Mouse (Mus musculus) layer of hippocampus, adult 8-10 months (tissue): ENCODE measurements around the gene Man1b1. TPM values are rescaled to one million over a fixed set of nuclear protein-coding genes. Genes with fewer than 3 reads are reported as not detected.
A peak's percentile ranks its signal among the peaks of the same experiment; 100 is the strongest.

Experiments
- DNase-seq, 2 experiments: peaks; one replicate each; pipeline ENCODE4 v3.0.0; 2022; ENCODE audit warnings: low spot score in 2 of 2
- total RNA-seq, 4 experiments: library from RNA; stranded (reverse); gene quantifications; 2 replicates each; pipeline ENCODE4 v1.2.4; 2022

The Man1b1 gene
- total RNA-seq, 4 experiments from 2014 or later = 53.7 to 68.2 (median 59.6) TPM

GRCm38 (mm10) chr2:25359848-25360247, 27.7 kb downstream of the Man1b1 start:
- DNase-seq = no peak

DNA sequence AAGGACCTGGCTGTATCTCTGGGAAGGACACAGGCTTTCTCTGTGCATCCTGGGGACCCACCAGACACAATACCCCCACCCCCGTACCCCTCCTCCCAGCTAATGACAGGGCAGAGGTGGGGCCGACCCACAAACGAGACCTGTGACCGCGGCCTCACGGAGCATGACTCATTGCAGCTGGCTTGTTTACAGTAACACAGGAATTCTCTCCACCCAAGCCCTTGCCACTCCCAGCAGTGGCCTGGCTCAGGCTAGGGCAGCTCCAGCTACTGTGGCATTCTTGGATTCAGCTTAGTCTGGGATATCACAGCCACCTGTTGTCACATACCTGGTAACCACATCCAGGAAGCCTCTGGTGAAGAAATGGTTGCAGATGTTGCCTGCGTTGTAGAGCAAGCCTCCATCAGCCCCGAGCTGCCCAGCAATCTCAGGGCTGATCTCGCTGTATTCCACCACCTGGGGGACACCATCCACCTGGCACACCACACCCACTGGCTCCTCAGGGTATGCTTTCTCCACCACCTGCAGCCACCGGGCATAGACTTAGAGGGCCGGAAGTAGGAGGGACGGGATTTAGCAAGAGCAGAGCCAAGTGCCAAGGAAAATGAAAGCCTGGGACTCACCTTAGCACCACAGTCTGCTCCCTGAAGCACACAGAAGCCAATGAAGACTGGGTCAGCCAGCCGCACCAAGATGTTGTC, 31.5 kb downstream of the Man1b1 start:
- no peak for DNase-seq

DNA sequence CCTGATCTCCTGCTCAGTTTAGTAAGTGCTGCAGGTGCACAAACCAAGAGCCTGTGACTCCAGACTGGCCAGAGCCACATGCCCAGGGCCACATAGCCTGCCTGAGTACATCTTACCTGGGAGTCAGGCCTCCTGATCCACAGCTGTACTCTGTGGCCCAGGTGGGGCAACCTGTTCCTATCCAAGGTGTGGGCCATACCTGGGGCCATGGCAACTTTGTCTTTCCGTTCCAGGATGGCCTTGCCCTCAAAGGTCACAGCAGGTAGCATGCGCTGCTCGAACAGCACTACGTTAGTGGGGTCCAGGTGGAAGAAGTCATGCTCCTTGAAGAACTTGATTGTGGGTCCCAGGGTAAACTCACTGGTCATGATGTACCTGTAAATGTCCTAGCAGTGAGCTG, 32.2 kb downstream of the Man1b1 start:
- DNase-seq = no peak

- no peak for DNase-seq
Measured at GRCm38 (mm10) chr2:25364761-25365090, 32.6 kb downstream of the Man1b1 start.

DNA sequence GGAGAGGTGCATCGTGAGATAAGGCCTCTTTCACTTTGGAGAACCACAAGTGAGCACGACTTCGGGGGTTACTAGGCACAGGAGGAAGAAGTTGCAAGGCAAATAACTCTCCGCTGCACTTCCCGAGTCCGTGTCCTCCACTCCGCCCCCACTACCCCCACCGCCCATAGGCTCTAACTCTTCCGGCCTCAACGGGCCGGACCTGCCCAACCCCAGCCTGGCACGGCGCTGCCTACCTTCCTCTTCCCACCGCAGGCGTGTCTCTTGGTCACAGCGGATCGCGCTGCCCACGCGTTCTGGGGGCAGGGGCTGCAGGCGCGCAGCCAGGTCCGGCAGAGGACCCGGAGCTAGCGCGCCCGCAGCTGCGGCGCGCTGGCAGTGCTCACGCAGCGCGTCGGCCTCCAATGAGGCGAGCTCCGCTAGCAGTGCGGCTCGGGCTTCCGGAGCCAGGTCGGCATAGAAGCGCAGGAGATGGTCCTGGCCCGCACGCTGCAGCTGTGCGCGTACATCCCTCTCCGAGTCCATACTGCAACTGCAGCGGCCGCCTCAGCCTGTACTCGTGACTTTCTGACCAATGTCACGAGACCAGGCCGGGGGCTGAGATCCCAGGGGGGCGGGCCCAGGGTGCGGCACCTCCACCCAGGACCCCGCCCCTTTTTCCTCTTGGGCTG, 33.1 kb downstream of the Man1b1 start, which contains the start of gene Uap1l1:
TSS of gene Uap1l1 (minus strand) at position 592 of the 671 bp plus-strand sequence.
- peak in 1 of 2 experiments; percentile 36 for DNase-seq

GRCm38 (mm10) chr2:25369996-25370395, 37.9 kb downstream of the Man1b1 start:
- DNase-seq = no peak

- DNase-seq = peak; percentile 84 to 86
Measured at GRCm38 (mm10) chr2:25371764-25372643, 39.9 kb downstream of the Man1b1 start, which contains the start of gene Sapcd2. Gene Sapcd2 (plus strand): TSS chr2:25372321.

GRCm38 (mm10) chr2:25372644-25373391, 40.7 kb downstream of the Man1b1 start:
- no peak for DNase-seq

DNA sequence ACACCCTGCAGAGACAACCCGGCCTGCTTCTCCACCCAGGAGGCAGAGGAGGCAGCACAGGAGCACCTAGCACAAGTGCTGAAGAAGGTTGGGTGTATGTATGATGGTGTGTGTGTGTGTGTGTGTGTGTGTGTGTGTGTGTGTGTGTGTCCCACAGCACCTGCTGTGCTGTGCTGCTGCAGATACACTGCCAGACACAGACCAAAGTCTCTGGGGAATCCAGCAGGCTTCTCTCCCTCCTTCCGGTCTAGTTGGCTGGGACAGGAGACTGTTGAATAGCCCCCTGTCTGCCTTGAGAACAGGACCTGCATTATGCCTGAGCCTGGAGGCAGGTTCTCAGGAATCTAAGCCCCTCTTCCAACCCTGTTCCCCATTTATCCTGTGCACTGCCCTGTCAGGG, 41.3 kb downstream of the Man1b1 start:
- no peak for DNase-seq

- peak in 1 of 2 experiments; percentile 72 for DNase-seq
Measured at GRCm38 (mm10) chr2:25376589-25376988, 44.5 kb downstream of the Man1b1 start.

DNA sequence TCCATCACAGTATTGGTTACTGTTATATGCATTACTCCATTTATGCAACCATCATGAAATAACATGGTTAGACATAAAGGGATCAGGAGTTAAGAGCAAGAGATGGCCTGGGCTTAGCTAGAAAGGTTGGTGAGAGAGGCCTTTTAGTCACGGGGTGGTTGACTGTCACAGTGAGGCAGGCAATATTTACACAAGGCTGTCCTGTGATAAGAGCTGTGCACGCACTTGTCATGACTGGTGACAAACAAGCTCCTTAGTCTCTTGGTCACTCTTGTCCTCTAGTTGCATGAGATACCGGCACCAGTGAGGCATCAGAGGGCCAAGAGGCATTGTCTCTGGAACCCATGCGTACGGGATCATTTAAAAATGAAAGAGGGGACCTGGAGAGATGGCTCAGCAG, 52.4 kb downstream of the Man1b1 start:
- DNase-seq = no peak

DNA sequence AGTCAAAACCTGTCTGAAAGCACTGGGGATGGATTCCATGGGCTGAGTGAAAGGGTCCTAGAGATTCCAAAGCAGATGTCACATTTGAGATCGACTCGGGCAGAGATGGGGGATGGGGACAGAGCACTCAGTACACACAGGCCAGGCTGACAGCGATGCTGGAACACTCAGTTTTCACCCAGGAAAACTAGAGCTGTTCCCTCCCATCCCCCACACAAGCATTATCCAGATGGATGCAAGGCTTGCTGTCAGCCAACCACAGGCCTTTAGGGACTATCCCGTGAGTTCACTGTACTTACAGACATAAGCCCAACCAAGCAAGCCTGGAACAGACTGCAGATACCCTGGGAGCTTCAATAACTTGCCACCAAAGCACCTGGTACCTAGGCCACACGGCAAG, 59.1 kb downstream of the Man1b1 start:
- no peak for DNase-seq

DNA sequence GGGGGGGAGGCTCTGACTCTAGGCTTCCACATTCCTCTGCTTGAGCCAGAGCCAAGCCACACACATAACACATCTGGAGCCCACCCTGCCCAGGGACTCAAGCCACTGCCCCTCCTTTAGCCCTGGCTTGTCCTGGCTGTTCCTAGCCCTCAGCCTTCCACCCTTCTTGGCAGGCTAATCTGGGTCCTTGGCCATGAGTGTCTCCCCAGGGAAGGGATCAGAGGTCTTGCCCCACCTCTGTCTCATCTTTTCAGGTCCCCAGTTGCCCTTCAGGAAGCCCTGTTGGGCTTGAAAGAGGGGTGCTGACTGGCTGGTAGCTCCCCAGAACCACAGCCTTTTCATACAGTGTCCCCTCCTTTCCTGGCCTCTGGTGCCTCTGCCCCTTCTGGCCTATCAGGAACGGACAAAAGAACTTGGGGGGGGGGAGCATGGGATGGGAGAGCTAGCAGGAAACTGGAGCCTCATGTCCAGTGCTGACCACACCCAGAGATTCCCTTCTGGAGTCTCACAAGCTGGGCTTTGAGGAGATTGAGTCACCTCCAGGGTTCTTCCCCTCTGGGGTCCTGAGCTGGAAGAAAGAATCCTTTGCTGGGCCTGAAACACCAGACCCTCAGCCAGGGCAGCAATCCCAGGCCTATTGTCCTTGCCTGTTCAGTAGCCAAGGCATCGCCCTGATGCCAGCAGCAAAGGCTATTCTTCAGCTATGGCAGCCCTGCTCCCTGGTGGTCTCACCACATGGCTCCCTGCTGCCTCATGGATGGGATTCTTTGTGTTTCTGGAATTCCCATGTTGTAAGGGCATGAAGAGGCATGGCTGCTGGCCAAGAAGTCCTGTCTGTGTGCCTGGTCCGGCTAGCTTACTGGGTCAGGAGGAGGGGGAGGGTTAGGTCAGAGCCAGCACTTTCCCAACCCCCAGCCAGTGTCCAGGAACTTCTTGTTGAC, 62.4 kb downstream of the Man1b1 start:
- DNase-seq = peak; percentile 61 to 69

DNA sequence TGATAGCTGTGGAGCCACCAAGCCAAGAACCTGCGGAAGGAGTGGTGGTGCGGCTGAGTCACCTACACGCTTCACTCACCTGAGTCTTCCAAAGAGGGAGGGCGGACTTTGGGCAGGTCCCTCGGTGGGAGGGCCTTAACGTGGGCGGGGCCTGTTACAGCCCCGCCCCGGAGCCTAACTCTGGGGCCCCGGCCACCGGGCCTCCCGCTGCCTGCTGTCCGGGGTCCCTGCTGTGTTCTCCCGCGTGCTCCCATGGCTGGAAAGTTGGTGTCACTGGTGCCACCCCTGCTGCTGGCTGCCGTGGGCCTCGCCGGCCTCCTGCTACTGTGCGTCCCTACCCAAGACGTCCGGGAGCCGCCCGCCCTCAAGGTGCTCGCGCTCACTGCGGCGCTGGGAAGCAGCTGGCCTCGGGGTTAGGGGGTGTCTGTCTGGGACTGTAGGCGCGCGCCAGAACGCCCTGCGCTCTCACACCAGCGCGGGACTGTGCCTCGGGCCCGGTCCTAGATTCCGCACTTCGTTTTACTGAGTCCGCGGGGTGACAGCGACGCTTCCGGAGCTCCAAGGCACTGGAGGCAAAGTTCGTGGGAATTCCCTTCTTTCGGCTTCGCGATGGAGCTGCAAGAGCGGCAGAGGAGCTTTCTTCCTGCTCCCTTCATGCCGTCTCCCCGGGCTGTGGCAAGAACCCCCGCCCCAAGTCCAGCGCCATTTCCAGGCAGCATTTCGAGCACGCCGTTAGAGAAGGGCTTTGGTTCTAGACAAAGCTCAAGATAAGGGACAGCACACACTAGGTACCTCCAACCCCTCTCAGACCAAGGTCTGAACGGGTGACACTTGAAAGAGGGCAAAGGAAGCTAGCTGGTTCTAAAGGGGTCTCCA, 63.8 kb downstream of the Man1b1 start, which contains the start of gene Entpd2:
TSS of gene Entpd2 (plus strand) at position 154 of the 876 bp plus-strand sequence.
- DNase-seq = no peak

DNA sequence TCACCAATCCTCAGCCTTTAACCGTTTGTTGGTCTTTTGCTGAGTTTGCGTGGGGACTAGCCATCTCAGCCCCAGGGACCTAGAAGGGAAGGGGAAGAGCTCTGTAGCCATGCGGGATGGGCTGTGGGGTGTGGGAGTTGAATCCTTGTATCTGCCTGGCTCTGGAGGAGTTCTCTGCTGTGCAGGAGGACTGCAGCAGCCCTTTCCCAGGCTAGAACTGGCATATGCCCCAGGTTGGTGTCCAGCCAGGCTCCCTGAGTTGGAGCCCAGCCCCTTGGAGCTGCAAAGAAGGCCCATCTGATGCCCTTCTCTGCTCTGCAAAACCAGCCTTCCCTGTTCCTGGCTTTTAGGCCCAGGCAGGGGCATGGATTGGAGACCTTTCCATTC, 64.5 kb downstream of the Man1b1 start:
- no peak for DNase-seq

DNA sequence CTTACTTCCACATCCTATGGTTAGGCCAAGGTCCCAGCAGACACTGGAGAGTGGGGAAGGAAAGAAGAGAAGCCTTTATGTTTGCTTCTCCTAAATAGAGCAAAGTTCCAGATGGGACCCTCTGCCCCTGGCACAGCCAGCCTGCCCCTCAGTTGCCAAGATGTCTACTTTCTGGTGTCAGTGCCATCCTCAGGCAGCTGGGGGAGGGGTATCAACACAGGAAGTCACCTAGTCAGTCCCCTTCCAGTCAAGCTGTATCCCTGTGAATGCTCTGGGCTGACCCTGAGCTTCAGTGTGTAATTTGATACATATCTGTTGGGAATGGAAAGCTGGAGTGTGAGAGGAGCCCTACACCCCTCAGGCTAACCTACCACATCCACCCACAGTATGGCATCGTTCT, 64.9 kb downstream of the Man1b1 start:
- DNase-seq = no peak

GRCm38 (mm10) chr2:25398065-25398464, 65.9 kb downstream of the Man1b1 start:
- DNase-seq = no peak

GRCm38 (mm10) chr2:25399051-25399450, 66.9 kb downstream of the Man1b1 start, which contains the start of gene Npdc1:
Gene Npdc1 (plus strand): TSS chr2:25399351.
- DNase-seq = no peak

GRCm38 (mm10) chr2:25400291-25400690, 68.2 kb downstream of the Man1b1 start:
- no peak for DNase-seq
